Mouse (Mus musculus): ENCODE measurements around the gene Cdc37.

GRCm38 (mm10) chr9:21135329-21135890 lies 14.4 kb downstream of the Cdc37 start:
- TF ChIP-seq CTCF (IDR thresholded peaks at IDR 0.05): no peak
- no peak for TF ChIP-seq EP300 (IDR thresholded peaks at IDR 0.05)
